Mouse (Mus musculus): ENCODE results near the gene Homer2. TPM values are rescaled to one million over a fixed set of nuclear protein-coding genes. Genes with fewer than 3 reads are reported as not detected.

Gene Homer2
- polyA plus RNA-seq, 2 experiments from 2014 or later: 0.41 TPM; not detected in 1

DNA sequence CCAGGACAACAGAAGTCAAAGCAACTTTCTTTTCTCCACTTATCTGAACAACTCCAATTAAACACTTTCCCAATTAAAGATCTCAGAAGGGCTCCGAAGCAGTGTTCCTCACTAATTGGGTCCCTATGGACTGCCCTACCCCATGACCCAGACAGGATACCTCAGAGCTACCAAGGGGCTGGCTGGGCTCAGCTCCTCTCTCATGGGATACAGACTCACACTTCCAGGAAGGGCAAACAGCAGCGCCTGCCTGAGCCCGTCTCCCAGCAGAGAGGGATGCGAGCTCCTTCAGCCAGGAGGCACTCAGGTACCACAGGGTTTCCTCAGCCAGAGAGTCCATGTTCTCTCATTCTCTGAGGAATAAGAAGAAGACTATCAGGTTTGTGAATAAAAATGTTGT lies 9.4 kb downstream of the Homer2 start:
- no peak for ATAC-seq

DNA sequence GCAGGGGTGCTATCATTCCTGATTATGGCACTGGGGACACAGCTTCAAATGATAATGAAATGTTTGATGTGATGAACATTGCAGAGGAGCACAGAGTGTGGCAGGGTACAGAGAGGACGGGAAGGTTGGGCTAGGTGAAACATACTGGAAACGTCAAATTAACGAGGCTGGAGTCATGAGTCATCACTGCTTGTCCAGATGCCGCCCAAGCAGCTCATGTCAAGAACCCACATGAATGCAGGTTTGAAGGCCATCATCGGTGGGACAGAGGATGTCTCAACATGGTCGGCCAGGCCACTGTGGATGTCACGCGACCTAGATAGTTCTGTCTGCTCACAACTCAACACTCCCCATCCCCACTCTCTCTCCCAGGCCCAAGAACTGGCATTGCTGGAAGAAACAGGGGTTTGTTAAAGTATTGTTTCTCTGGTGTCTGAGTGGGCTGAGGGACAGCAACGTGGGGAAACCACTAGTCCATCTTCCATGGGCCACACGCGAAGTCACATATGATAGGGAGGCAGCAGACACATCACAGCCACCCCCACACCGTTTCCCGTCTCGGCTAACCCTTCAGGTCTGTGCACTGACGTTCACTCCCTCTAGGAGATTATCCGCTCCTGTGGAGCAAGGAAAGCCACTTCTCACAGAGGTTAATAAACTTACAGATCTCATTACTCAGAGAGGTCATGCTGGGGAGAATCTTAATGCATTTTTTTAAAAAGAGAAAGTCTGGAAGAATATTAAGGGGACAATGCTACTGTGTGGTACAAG lies 11.4 kb downstream of the Homer2 start:
- no peak for ATAC-seq

DNA sequence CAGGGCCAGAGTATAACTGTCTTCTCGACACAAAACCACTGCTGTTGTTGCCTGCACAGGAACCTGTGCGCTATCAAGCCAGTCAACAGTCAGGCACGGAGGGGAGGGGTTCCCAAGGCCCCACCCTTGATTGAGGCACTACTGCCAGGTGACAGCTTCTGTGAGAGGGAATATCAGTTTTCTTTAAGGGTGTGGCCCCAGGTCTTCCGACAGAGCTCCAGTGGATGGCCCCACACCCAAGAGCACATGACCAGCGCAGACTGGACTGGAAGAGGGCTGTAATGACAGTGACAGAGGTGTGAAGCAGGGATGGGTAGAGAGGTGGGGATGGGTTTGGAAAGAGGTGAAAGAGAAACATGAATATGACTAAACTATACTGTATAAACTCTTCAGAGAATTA lies 16.3 kb downstream of the Homer2 start:
- no peak for ATAC-seq

DNA sequence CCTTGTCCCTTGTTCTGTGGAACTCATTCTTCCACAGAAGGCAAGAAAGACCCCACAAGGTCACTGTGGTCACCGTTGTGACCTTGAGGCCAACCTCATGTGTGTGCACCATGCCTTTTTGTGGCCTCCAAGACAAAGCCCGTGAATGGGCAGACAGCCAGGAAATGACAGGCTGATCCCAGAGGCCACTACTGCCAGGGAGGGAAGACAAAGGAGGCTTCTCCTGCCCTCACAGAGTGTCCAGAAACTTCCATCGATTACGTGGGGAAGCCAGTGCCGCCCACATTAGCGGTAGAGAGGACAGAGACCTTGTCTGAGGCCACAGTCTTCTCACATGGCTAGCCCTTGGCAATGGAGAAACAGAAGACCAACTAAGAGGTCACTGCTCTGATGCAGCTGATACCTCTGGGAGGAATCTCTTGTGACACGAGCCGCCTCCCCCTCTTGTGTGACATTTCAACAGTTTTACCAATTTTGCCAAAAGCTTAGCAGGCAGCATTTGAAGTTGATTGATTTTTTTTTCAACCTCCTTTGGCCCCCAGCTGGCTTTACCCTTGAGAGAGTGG lies 18.1 kb downstream of the Homer2 start:
- ATAC-seq: no peak

DNA sequence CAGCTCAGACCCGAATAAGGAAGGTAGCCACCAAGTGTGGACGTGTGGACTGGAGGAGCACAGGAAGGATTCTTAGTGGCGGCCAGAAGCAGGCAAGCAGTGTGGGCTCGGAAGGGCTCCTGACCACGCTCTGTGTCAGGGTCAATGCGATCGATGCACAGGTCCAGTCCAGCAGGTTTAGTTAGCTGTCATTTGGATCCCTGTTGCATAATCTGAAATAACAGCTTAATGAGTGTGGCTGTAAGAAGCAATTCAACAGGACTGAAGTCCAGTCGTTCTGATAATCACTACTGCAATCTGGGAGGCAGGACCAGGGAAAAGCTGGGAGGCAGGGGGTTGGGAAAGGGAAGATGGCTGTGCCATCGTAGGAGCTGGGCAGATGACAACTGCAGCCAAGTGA lies 18.9 kb downstream of the Homer2 start:
- ATAC-seq: no peak

DNA sequence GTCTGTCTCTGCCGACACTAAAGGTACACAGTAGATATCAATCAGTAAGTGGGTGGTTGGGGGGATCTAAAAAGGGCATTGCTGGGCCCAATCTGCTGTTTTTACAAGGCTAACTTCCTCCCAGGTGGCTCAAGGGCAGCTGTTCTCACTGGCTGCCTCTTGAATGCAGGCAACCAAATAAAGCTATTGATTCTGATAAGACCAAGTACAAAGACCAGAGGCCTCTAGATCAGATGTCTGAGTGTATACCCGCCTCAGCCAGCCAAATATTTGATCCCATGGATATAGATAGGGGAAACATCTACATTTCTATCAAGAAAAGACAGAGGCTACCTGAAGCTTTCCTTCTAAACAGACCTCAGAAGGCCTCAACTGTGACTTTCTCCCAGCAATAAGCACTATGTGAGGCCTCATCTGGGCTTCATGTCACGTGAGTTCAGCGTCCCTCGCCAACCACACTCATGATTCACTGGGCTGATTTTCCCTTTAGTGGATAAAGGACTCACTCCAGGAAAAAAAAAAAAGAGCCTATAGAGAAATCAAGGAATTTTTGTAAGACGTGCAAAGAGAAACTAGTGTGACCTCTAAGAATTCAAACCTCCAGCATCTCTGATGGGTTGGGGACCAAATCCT lies 19.5 kb downstream of the Homer2 start:
- no peak for ATAC-seq

DNA sequence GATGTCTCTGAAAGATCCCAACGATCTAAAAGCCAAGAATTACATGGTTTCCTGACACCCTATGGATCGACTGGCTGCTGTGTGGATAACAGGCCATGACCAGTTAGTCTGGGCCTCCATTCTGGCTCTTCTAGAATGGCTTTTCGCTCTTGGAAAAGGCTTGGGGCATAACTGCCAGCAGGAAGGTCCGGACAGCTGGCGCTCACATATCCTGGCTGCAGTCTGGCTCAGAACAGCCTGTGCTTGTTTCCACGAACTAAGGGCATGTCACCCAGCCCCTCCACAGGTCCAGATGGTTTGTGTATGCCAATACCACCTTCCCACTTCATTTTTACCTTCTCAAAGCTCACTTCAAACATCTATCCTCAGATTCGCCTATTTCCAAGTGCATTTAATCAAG lies 22.0 kb downstream of the Homer2 start:
- no peak for ATAC-seq

DNA sequence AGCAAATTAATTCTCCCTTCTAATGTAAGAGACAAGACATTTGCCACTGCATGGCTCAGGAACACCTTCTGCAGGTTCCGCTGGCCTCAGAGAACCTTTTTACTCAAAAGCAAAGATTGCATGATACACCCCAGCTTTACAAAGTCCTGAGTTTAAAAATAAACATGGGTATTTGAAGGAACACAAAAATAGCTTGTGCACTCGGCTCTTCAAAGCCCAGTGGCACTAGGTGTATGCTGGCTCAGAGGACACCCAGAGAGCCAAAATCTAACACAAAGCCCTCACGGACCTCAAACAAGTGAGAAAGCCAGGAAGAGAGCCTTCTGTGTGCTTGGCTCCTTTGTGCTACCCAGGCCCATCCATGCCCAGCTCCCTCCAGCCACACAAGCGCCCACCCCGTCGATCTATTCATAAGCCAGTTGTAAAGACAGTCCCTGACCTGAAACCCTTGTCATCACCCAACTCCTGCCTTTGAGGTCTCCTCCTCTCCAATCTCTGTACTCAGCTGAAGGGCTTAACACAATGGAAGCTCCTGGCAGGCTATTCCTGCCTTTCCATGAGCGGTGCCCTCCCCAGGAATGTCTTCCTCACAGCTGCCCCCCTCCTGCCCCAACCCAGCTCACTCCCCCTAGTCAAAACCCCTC lies 23.4 kb downstream of the Homer2 start:
- no peak for ATAC-seq

DNA sequence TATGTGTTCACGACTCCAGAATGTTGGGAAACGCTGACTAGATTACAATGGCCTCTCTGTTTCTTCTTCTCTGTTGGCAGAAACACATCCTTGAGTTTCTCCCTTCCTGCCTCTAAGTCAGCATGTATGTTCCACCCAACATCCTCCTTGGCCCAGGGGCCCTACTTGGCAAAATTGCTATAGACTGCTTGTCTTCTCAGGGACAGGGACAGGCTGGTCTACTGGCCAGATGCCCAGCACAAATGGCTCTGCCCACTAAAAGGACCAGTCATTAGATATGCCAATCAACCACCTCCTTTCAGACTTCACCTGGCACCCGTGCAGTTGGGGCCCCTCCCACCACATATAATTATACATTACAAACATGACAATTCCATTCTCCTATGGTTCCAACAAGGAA lies 25.9 kb downstream of the Homer2 start:
- no peak for ATAC-seq

DNA sequence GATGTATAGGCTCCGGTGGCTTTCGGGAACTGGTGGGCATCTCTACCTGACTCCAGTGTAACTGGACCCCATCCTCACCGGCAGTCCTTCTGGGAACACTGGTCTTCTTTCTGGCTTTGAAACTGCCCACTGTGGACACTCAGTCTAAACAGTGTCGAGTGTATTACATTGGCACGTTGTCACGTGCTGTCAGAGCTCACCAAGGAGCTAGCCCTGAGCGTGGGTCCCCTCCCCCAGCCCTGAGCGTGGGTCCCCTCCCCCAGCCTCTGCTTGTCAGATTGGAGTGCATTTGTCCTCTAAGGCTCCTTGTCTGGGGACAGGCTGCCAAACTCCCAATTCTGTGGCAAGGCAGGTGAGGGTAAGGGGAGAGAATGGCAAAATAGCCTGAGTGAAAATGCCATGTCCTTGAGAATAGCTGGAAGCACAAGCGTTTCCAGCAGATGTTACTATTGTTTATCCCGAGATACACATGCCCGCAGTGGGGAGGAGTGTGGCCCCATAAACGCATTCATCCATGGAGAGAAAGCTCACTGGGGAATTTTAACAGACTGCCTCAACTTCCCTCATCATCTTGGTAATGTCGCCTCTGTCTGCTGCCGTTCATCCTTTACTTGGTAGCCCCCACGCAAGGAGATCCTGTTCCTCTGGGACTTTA lies 33.8 kb downstream of the Homer2 start:
- no peak for ATAC-seq

DNA sequence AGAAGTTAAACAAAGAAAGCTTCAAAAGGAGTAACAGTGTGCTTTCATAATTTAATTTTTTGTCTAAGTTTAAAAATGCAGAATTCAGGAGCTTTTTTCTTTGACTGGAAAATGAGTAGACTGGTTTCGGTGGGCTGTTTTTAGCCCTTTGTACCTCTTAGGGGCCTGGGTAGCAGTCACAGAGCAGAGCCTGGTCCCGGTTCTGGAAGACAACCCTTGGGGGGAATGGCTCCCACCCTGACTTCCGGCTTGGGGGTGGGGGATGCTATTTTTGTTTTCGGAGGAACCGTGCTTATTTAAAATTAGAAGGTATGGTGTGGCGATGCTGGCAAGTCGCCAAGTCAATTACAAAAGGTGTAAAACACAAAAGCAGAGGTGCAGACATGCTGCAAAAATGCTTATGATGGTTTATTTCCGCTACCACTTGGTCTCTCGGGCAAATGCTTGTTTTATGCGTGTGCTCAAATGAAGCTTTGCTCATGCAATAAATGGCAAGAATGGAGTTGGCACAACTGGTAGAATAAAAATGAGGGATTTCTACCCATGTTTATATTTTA lies 34.5 kb downstream of the Homer2 start:
- no peak for ATAC-seq

DNA sequence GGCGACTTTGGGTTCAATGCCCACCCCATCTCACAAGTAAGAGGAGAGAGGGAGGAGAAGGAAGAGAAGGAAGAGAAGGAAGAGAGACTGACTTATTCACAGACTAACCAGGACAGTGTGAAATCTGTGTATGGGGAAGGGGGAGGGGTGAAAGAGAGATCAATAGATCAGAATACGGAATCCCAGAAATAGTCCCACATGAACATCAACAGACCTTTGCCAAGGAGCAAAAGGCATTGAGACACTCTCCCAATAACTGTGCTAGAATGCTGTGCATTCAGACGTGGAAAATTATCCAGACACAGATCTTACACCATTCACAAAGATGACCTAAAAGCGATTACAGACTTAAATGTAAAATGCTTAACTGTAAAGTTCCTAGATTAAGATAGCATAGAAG lies 40.2 kb downstream of the Homer2 start:
- no peak for ATAC-seq

DNA sequence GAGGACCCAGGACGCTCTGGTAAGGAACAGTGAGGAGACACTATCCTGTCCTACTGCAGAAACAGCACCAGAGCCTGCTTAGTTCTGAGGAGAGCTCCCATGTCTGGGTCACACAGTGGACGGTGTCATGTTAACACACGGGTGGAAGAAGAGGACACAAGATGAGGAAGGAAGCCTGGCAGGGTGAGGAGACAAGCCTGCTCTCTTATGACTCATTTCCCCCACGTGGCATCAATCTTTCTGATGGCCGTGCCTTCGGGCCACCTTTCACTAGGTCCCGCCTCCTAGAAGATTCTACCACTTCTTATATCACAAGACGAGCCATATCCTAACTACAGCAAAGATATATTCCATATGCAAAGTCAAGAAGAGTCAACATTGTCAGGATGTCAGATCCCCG lies 40.7 kb downstream of the Homer2 start:
- no peak for ATAC-seq

DNA sequence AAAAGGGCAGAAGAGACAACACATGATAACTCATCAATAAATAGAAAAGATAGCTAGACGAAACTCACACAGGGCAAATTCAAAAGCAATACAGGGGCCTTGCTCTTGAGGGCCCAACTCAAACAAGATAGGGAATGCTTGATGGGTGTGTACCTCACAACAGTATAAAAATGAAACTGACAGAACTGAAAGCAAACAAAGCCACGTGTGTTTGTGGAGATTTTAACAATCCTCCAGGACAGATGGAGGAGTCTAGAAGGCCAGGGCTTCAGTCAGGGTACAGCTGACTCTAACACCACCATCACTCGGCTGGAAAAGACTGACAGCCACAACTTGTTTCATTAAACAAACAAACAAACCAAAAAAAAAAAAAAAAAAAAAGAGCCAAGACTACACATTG lies 44.3 kb downstream of the Homer2 start:
- ATAC-seq: no peak

DNA sequence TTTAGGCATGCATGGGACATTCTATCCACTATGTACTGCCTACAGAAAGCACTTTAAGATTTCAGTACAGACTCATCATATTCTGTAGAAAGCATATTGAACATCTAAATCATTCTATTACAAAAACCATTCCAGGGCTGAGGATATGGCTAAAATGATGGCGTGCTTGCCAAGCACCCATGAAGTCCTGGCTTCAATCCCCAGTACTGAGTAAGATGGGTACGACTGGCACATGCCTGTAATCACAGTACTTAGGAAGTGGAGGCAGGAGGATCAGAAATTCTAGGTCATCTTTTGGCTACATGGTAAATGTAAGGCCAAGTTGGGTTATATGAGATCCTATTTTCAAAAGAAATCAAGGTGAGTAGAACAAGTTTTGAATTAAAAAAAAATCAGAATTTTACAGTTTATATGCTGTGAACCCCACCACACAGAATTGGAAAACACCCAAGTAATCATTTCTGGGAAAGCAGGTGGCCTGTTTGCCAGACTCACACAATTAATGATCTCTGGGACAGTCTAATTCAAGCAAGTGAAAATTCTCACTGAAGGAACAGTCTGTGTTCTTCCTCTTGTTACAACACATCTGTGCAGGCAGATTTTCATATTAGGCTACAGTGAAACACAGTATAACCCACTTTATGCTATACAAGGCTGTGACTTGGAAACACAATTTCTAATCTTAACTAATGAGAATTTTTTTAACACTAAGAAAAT lies 49.5 kb downstream of the Homer2 start:
- ATAC-seq: no peak

DNA sequence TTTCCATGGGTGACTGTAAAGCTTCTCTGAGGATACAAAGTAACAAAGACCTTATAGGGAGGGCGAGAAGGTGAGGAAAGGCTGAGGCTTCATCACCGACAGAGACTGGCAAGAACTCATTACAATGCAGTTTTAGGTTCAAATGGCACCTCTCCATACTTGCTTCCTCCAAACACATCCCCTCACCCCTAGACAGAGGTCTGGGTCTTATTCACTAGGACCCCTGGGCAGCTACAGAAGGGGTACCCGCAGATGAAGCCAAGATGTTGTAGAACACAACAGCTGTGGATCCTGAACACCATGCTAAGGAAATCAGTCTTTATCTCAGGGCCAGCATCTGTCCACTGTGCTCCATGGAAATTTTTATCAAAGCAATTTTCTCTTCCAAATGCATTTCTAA lies 50.3 kb downstream of the Homer2 start:
- no peak for ATAC-seq

DNA sequence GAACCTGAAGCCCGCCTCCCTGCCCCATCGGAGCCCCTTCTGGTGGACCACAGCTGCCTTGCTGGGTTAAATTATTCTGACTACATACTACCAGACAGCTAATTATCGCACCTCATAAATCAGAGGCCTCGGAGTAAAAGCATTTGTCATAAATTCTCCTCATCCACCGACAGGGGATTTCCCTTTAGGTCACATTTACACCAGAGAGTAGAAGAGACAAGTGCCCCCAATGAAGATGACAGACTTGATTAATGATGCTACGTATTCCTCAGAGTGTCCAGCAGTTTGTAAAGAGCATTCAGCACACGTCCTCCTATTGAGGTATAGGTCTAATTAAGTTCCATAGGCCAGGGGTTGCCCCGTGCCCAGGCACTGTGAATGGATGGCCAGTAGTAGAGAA lies 50.7 kb downstream of the Homer2 start:
- no peak for ATAC-seq

DNA sequence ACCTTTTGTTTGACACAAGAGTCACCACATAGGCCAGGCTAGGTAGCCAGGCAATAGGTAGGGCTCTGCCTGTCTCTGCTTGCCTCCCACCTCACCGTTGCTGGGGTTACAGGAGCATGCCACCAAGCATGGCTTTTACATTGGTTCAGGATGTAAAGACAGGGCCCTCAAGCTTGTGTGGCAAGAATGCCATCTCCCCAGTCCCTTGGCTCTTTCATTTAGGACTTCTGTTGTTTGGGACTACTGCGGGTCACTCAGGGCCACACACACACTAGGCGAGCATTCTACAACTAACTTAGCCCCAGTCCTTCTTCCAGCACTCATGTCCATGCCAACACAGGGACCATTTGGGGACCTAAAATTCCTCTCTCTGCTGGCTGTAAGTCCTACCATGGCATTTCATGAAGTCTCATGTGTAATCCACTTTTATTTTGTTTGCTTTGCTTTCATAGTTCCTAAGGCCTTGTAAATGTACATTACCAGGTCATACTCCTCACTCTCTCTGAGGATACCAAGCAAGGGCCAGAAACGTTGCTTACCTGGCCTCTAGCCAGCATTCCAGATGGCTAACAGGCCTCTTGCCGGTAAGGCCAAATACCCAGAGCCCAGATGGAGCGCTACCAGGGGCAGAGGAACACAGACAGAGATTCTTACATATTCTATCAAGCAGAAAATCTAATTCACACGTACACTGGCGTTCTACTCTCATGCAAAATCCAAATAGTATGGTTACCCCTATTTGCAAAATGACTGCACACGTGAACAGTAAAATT lies 52.2 kb downstream of the Homer2 start:
- ATAC-seq: no peak

DNA sequence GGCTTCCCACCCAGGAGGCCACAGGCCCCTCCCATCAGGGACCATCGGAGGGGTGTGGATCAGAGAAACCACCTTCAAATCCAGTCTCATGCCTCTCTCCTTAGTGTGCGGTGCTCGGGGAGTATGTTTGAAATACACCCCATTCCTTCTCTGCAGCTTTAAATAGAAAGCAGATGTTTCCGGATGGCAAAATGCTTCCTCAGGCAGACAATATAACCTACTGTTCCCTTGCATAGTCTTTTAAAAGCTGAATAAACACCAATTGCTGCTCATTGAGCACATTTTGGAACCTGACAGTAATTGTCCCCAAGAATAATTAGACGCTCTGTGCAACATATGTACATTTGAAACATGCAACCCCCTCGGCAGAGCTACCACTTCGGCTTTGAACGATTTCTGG lies 53.3 kb downstream of the Homer2 start:
- ATAC-seq: no peak

DNA sequence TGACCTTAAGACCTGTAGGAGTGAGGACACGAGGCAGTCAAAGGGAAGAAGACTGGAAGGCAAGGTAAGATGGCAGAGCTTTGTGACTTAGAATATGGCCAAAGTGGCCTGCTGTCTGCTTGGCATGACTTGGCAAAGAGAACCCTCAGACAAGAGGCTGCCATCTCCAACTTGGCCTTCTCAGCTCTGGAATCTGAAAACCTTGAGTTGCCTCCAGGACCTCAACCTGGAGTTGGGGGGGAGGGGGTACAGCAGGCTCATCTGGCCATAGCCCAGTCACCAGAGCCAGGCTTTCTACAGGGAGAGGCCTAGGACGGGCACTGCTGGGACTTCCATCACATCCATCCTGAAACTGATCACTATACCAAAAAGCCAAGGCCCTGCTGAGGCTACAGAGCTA lies 55.0 kb downstream of the Homer2 start:
- ATAC-seq: no peak

DNA sequence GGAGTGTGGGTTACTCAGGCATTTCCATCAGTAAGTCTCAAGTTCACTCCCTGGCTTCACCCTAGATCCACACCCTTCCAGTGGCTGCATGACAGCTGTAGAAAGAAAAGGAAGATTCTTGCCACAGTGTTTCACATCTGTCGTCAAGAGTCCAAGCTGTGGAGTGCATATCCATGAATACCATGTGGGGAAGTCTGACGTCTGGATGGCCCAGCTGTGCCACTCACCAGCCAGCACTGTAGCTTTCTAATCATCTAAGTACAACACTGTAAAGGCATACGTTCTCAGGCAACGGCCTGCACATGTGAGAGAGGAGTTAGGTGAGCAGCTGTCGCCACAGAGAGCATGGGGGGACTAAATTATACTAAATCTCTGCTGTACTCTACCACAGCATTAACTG lies 56.0 kb downstream of the Homer2 start:
- ATAC-seq: no peak
